Mouse (Mus musculus) liver, postnatal 0 days (tissue): ENCODE data around the gene Myocd.

Experiments
- CTCF ChIP-seq: sonication (generic); IDR thresholded peaks from 2 replicates; pipeline ENCODE4 v1.5.1; 2016; ENCODE audit warnings: antibody characterized with exemption, low read depth
- EP300 ChIP-seq: IDR thresholded peaks from 2 replicates; pipeline ENCODE4 v1.6.1; 2016; ENCODE audit warnings: antibody characterized with exemption, low read depth, mild to moderate bottlenecking

GRCm38 (mm10) chr11:65226766-65227165, 43.0 kb downstream of the Myocd start:
- no peak for TF ChIP-seq EP300
- no peak for TF ChIP-seq CTCF
